Mouse (Mus musculus) forebrain, embryonic 12.5 days (tissue): ENCODE data around the gene Vmn1r117. TPM values are rescaled to one million over a fixed set of nuclear protein-coding genes. Genes with fewer than 3 reads are reported as not detected.
"Not testable (repeated sequence)": the region's sequence is repeated elsewhere in the genome, so short reads cannot be mapped to it uniquely, and the experiment has no call there.

Experiments used
- ATAC-seq: fragments of 200-750 bp; cut with Nextera tagmentation; 2 replicates; pipeline ENCODE4 v1.8.0; 2017; ENCODE audit warnings: moderate TSS enrichment; ENCODE audit not compliant: low FRiP score
- H3K27ac ChIP-seq: fragments of 300-500 bp; sonication (generic); 2 replicates; pipeline ENCODE4 v1.5.1; 2016; ENCODE audit warnings: mild to moderate bottlenecking
- H3K27me3 ChIP-seq: fragments of 300-500 bp; sonication (generic); 2 replicates; pipeline ENCODE4 v1.6.1; 2016; ENCODE audit warnings: mild to moderate bottlenecking
- H3K36me3 ChIP-seq: fragments of 300-500 bp; sonication (generic); replicated peaks from 2 replicates; pipeline ENCODE4 v1.6.1; 2016; ENCODE audit warnings: mild to moderate bottlenecking
- H3K4me1 ChIP-seq: fragments of 300-500 bp; sonication (generic); 2 replicates; pipeline ENCODE4 v1.6.1; 2016
- H3K4me2 ChIP-seq: fragments of 300-500 bp; sonication (generic); 2 replicates; pipeline ENCODE4 v1.6.1; 2016; ENCODE audit warnings: mild to moderate bottlenecking, moderate library complexity
- H3K4me3 ChIP-seq: fragments of 300-500 bp; sonication (generic); replicated peaks from 2 replicates; pipeline ENCODE4 v1.5.1; 2016; ENCODE audit warnings: mild to moderate bottlenecking
- H3K9ac ChIP-seq: fragments of 300-500 bp; sonication (generic); 2 replicates; pipeline ENCODE4 v1.6.1; 2016; ENCODE audit warnings: mild to moderate bottlenecking
- H3K9me3 ChIP-seq: fragments of 300-500 bp; sonication (generic); 2 replicates; pipeline ENCODE4 v1.6.1; 2016
- WGBS: fragments of 180-500 bp; shearing (Covaris S2); methylation state at CpG from one replicate; pipeline ENCODE4 v1.1.7; 2016; 5-methylcytosine and 5-hydroxymethylcytosine counted together
- polyA plus RNA-seq: library from polyadenylated mRNA; unstranded; fragments of >200 nt; fragmentation: Nextera tagmentation; extraction: Ambion mirVana; gene quantifications from 2 replicates; pipeline ENCODE4 v1.2.1, GENCODE M21; 2016

Gene Vmn1r117
- not detected in 2 replicates for polyA plus RNA-seq

DNA sequence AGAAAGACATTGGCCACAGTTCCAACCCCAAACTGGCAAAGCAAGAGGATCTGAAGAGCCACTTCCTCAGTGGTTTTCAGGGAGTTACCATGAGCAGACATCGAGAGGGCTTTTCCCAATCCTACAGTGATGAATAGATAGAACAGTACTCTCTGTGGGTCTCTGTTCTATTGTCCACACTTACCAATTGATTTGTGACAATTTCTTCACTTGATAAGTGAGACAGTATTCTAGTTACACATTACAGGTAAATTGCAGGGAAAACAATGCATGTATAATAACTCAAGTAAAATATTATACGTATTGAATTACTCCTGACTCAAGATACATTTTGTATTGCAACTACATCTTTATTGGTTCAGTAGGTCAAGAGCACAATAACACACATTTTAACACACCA lies at the start of gene Vmn1r117:
Gene Vmn1r117, minus strand, starts transcription at position 101 of the 400 bp plus-strand sequence.
- H3K27me3 ChIP-seq, H3K4me1 ChIP-seq, H3K4me2 ChIP-seq, H3K4me3 ChIP-seq, H3K27ac ChIP-seq, H3K9me3 ChIP-seq, H3K36me3 ChIP-seq, ATAC-seq, H3K9ac ChIP-seq: not testable (repeated sequence)
- no CpG with 5 or more reads among the region's 2 CpGs for WGBS

DNA sequence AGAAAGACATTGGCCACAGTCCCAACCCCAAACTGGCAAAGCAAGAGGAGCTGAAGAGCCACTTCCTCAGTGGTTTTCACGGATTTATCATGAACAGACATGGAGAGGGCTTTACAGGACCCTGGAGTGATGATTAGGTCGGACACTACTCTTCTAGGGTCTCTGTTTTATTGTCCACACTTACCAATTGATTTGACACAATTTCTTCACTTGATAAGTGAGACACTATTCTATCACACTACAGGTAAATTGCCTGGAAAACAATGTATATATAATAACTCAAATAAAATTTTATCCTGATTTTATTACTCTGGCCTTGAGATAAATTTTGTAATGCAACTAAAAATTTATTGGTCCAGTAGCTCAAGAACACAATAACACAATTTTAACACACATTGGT lies 28.3 kb upstream of the Vmn1r117 start, which contains the start of gene Vmn1r118:
Gene Vmn1r118, minus strand, starts transcription at position 101 of the 400 bp plus-strand sequence.
- not testable (repeated sequence) for H3K4me1 ChIP-seq, H3K4me2 ChIP-seq, H3K36me3 ChIP-seq, H3K27me3 ChIP-seq, H3K9ac ChIP-seq, H3K27ac ChIP-seq, H3K4me3 ChIP-seq, ATAC-seq, H3K9me3 ChIP-seq
- no CpG with 5 or more reads among the region's 2 CpGs for WGBS

DNA sequence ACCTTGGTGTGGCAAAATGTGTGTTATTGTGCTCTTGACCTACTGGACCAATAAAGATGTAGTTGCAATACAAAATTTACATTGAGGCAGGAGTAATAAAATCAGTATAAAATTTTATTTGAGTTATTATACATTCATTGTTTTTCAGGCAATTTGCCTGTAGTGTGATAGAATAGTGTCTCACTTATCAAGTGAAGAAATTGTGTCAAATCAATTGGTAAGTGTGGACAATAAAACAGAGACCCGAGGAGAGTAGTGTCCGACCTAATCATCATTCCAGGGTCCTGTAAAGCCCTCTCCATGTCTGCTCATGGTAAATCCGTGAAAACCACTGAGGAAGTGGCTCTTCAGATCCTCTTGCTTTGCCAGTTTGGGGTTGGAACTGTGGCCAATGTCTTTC lies 12.0 kb downstream of the Vmn1r117 start, which contains the start of gene Vmn1r116:
Gene Vmn1r116, plus strand, starts transcription at position 301 of the 400 bp plus-strand sequence.
- not testable (repeated sequence) for H3K4me1 ChIP-seq, H3K9ac ChIP-seq, H3K36me3 ChIP-seq, H3K27me3 ChIP-seq, H3K9me3 ChIP-seq, H3K27ac ChIP-seq, H3K4me2 ChIP-seq, H3K4me3 ChIP-seq, ATAC-seq
- WGBS, result 62% methylated on average over 3 of the region's 3 CpGs

DNA sequence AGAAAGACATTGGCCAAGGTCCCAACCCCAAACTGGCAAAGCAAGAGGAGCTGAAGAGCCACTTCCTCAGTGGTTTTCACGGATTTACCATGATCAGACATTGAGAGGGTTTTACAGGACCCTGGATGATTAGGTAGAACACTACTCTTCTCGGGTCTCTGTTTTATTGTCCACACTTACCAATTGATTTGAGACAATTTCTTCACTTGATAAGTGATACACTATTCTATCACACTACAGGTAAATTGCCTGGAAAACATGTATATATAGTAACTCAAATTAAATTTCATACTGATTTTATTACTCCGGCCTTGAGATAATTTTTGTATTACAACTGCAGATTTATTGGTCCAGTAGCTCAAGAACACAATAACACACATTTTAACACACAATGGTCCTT lies 39.0 kb downstream of the Vmn1r117 start, which contains the start of gene Vmn1r115:
Gene Vmn1r115, minus strand, starts transcription at position 101 of the 400 bp plus-strand sequence.
- WGBS, result 93% methylated on average over 1 of the region's 3 CpGs
- H3K4me2 ChIP-seq, H3K4me1 ChIP-seq, H3K27me3 ChIP-seq, ATAC-seq, H3K36me3 ChIP-seq, H3K9ac ChIP-seq, H3K27ac ChIP-seq, H3K9me3 ChIP-seq, H3K4me3 ChIP-seq: not testable (repeated sequence)

Other genes with a start within 250 kb of the Vmn1r117 start
- gene Vmn1r107, start 215.2 kb downstream of the Vmn1r117 start, polyA plus RNA-seq, result not detected in 2 replicates
- gene Vmn1r111, start 180.9 kb downstream of the Vmn1r117 start, polyA plus RNA-seq, result not detected in 2 replicates
- not detected in 2 replicates for gene Gm10668, start 153.5 kb downstream of the Vmn1r117 start, polyA plus RNA-seq
- not detected in 2 replicates for gene Vmn1r112, start 112.9 kb downstream of the Vmn1r117 start, polyA plus RNA-seq
- gene Vmn1r113, start 96.8 kb downstream of the Vmn1r117 start, polyA plus RNA-seq, result not detected in 2 replicates
- gene Vmn1r114, start 71.9 kb downstream of the Vmn1r117 start, polyA plus RNA-seq, result not detected in 2 replicates
- gene Vmn1r115, start 39.1 kb downstream of the Vmn1r117 start, polyA plus RNA-seq, result not detected in 2 replicates
- gene Vmn1r116, start 11.9 kb downstream of the Vmn1r117 start, polyA plus RNA-seq, result not detected in 2 replicates
- not detected in 2 replicates for gene Vmn1r118, start 28.2 kb upstream of the Vmn1r117 start, polyA plus RNA-seq
- not detected in 2 replicates for gene Vmn1r119, start 128.3 kb upstream of the Vmn1r117 start, polyA plus RNA-seq
- gene Vmn1r120, start 169.7 kb upstream of the Vmn1r117 start, polyA plus RNA-seq, result not detected in 2 replicates
- gene Vmn1r121, start 214.4 kb upstream of the Vmn1r117 start, polyA plus RNA-seq, result not detected in 2 replicates